Mouse (Mus musculus): ENCODE results near the gene Dppa5a. TPM values are rescaled to one million over a fixed set of nuclear protein-coding genes. Genes with fewer than 3 reads are reported as not detected.
"Not testable (repeated sequence)": the region's sequence is repeated elsewhere in the genome, so short reads cannot be mapped to it uniquely, and the experiment has no call there.

Dppa5a gene
- polyA plus RNA-seq, 1 experiment = not detected

GRCm38 (mm10) chr9:78340324-78340723, 27.7 kb downstream of the Dppa5a start:
- not testable (repeated sequence) for H3K4me3 ChIP-seq (ENCODE audit: extremely low read depth, insufficient read depth, insufficient read length); H3K27me3 ChIP-seq (ENCODE audit: control insufficient read depth, insufficient read depth, low read length); H3K27ac ChIP-seq (ENCODE audit: insufficient read depth, low read length); H3K36me3 ChIP-seq (ENCODE audit: control insufficient read depth, insufficient read depth, low read length); H3K4me1 ChIP-seq (ENCODE audit: control insufficient read depth, insufficient read depth, insufficient read length)
- peak; percentile 38; the same call in 1 of the 2 replicates for TF ChIP-seq CTCF (IDR thresholded peaks at IDR 0.05; ENCODE audit: extremely low read depth, insufficient read depth, insufficient read length, insufficient replicate concordance)
- DNase-seq (ENCODE audit: low read depth in 1 of 2, low spot score in 2 of 2) = peak in 1 of 2 experiments; percentile 32
- WGBS = 25% methylated on average over 8 of the region's 8 CpGs

GRCm38 (mm10) chr9:78337050-78337449, 30.9 kb downstream of the Dppa5a start:
- H3K4me1 ChIP-seq (ENCODE audit: control insufficient read depth, insufficient read depth, insufficient read length) = not testable (repeated sequence)

GRCm38 (mm10) chr9:78327289-78327688, 40.7 kb downstream of the Dppa5a start, which contains the start of gene Omt2b:
Omt2b (plus strand) TSS chr9:78327589.
- 88% methylated on average over 1 of the region's 1 CpGs for WGBS
- H3K4me3 ChIP-seq (ENCODE audit: extremely low read depth, insufficient read depth, insufficient read length); H3K27me3 ChIP-seq (ENCODE audit: control insufficient read depth, insufficient read depth, low read length); H3K36me3 ChIP-seq (ENCODE audit: control insufficient read depth, insufficient read depth, low read length); DNase-seq (ENCODE audit: low read depth in 1 of 2, low spot score in 2 of 2); H3K27ac ChIP-seq (ENCODE audit: insufficient read depth, low read length); H3K4me1 ChIP-seq (ENCODE audit: control insufficient read depth, insufficient read depth, insufficient read length): not testable (repeated sequence)

More at GRCm38 (mm10) chr9:78337050-78337449, 30.9 kb downstream of the Dppa5a start:
- H3K36me3 ChIP-seq (ENCODE audit: control insufficient read depth, insufficient read depth, low read length); H3K27ac ChIP-seq (ENCODE audit: insufficient read depth, low read length); DNase-seq (ENCODE audit: low read depth in 1 of 2, low spot score in 2 of 2); H3K4me3 ChIP-seq (ENCODE audit: extremely low read depth, insufficient read depth, insufficient read length); H3K27me3 ChIP-seq (ENCODE audit: control insufficient read depth, insufficient read depth, low read length): not testable (repeated sequence)

- TF ChIP-seq POLR2A (IDR thresholded peaks at IDR 0.05; ENCODE audit: low read depth, low read length) (no peak), CTCF (IDR thresholded peaks at IDR 0.05; ENCODE audit: extremely low read depth, insufficient read depth, insufficient read length, insufficient replicate concordance) (no peak)
- Histone ChIP-seq H3K27me3 (ENCODE audit: control insufficient read depth, insufficient read depth, low read length) (no peaks in the 10 kb centered on the region), H3K4me1 (ENCODE audit: control insufficient read depth, insufficient read depth, insufficient read length) (no peaks in the 10 kb centered on the region), H3K27ac (ENCODE audit: insufficient read depth, low read length) (no peak overlapping the region), H3K4me3 (ENCODE audit: extremely low read depth, insufficient read depth, insufficient read length) (no peak overlapping the region), H3K36me3 (ENCODE audit: control insufficient read depth, insufficient read depth, low read length) (no peaks in the 10 kb centered on the region)
- WGBS = 3% methylated on average over 1 of the region's 1 CpGs
- DNase-seq (ENCODE audit: low read depth in 1 of 2, low spot score in 2 of 2) = no peak
Observed at GRCm38 (mm10) chr9:78319499-78319898, 48.5 kb downstream of the Dppa5a start.

Other genes with a start within 250 kb of the Dppa5a start
- 1.4 and 2.8 TPM in 2 replicates for gene Gsta4, start 185.4 kb downstream of the Dppa5a start, polyA plus RNA-seq (2012; rRNA removed)
- 0.18 TPM in 1 of 2 replicates, not detected in the other for gene Gsta1, start 137.5 kb downstream of the Dppa5a start, polyA plus RNA-seq (2012; rRNA removed)
- gene Gm3776, start 111.0 kb downstream of the Dppa5a start, polyA plus RNA-seq (2012; rRNA removed) = not detected in 2 replicates
- not detected in 2 replicates for gene Gm10639, start 78.3 kb downstream of the Dppa5a start, polyA plus RNA-seq (2012; rRNA removed)
- gene Omt2a, start 53.4 kb downstream of the Dppa5a start, polyA plus RNA-seq (2012; rRNA removed) = not detected in 2 replicates
- gene Omt2b, start 40.6 kb downstream of the Dppa5a start, polyA plus RNA-seq (2012; rRNA removed) = not detected in 2 replicates
- gene Gsta2, start 12.4 kb downstream of the Dppa5a start, polyA plus RNA-seq (2012; rRNA removed) = 0.15 TPM in 1 of 2 replicates, not detected in the other
- gene Ooep, start 10.5 kb upstream of the Dppa5a start, polyA plus RNA-seq (2012; rRNA removed) = not detected in 2 replicates
- 0.12 and 0.15 TPM in 2 replicates for gene Ddx43, start 27.6 kb upstream of the Dppa5a start, polyA plus RNA-seq (2012; rRNA removed)
- 0.79 and 0.99 TPM in 2 replicates for gene Cgas, start 75.1 kb upstream of the Dppa5a start, polyA plus RNA-seq (2012; rRNA removed)
- 9.3 and 9.9 TPM in 2 replicates for gene Mto1, start 80.0 kb upstream of the Dppa5a start, polyA plus RNA-seq (2012; rRNA removed)
- not detected in 2 replicates for gene Gm17324, start 80.6 kb upstream of the Dppa5a start, polyA plus RNA-seq (2012; rRNA removed)
- gene Eef1a1, start 121.0 kb upstream of the Dppa5a start, polyA plus RNA-seq (2012; rRNA removed) = 2,639 and 2,890 TPM in 2 replicates
- gene Slc17a5, start 219.9 kb upstream of the Dppa5a start, polyA plus RNA-seq (2012; rRNA removed) = 4.3 and 5.0 TPM in 2 replicates
- 0.02 TPM in 2 replicates for gene Cd109, start 247.4 kb upstream of the Dppa5a start, polyA plus RNA-seq (2012; rRNA removed)

Data from spleen, adult 2 months (tissue).